Mouse (Mus musculus) urinary bladder, adult 18-20 months (tissue): ENCODE measurements around the gene Vstm4.
A peak's percentile ranks its signal among the peaks of the same experiment; 100 is the strongest.

Experiments used
- DNase-seq, 2 experiments: peaks; one replicate each; pipeline ENCODE4 v3.0.0; 2022; ENCODE audit warnings: low spot score in 2 of 2, mixed read lengths in 2 of 2

The Vstm4 gene

GRCm38 (mm10) chr14:32856681-32857328 is at the start of gene Vstm4:
Gene Vstm4, plus strand, starts transcription at chr14:32856756.
- peak; percentile 35 to 62 for DNase-seq

GRCm38 (mm10) chr14:32810111-32810510 is 46.4 kb upstream of the Vstm4 start:
- DNase-seq: no peak

DNA sequence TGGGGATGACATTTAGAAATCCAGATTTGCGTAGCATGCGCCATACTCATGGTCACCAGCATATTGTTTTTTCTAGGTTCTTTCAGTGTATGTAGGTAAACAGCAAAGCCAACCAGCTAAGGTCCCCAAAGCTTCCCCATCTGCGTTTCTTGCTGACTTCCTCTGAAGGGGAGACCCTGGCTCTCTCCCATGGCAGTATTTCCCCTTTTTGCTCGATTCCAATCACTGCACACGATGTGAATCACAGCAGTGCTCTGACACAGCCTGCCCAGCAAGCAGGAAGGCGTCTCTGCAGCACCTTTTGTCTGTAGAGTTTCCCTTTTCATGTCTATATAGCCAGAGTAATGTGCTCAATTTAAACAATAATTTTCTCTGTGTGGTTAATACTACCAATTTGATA is 44.1 kb upstream of the Vstm4 start:
- DNase-seq: no peak

DNA sequence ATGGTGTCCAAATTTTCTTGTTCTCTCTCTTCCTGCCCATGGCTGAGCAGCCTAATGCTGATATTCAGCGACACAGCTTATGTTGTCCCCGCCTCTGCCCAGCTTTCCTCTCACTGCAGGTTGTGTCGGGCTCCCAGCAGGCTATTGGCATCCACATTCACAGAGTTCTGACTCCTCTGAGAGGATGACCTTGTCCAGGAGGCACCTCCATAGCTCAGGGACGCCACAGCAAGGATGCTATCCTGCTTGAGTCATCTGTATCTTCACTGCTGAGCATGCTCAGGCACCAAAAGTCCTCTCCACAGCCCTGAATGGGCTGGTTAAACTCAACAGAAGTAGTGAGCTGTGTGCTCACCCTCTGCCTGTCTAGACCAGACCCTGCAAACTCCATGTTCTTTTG is 41.6 kb upstream of the Vstm4 start:
- DNase-seq: no peak

GRCm38 (mm10) chr14:32816533-32816932 is 40.0 kb upstream of the Vstm4 start:
- no peak for DNase-seq

GRCm38 (mm10) chr14:32817258-32817657 is 39.3 kb upstream of the Vstm4 start:
- no peak for DNase-seq

DNA sequence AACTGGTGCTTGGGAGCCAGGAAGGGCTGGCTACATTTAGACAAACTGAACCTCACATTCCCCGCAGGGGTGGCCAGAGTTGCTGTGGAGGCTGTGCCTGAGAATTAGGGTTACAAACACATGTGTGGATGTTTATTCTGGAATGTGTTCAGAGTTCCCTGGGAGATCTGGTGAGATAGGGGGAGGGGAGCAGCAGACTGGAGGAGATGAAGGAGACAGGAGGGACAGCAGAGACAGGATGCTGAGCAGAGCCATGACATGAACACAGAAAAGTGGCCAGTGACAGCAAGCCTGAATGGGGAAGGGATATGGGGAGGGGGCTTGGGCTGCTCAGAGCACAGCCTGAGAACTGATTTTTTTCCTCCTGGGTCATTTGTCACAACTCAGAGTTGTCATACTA is 37.3 kb upstream of the Vstm4 start:
- no peak for DNase-seq

DNA sequence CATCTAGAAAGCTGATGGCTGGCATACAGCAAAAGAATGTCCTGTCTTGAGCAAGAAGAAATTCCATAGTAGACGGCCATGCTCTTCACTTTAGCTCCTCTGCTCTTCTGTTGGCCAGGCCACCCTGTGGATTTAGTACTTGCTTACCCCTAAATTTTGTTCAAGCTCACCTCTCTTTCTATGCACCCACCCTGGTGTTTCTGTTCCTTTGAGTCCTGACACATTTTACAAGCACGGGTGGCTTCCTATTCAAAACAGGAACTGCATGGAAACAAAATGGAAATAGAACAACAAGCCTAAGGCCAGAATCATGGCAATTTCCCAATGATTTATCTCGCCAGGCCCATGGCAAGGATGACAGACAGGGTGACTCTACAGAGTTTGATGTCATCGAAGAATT is 33.7 kb upstream of the Vstm4 start:
- DNase-seq: no peak

GRCm38 (mm10) chr14:32823861-32824260 is 32.7 kb upstream of the Vstm4 start:
- DNase-seq: no peak

GRCm38 (mm10) chr14:32824267-32825150 is 32.0 kb upstream of the Vstm4 start:
- no peak for DNase-seq

GRCm38 (mm10) chr14:32825426-32826032 is 31.0 kb upstream of the Vstm4 start:
- peak in 1 of 2 experiments; percentile 37 for DNase-seq

GRCm38 (mm10) chr14:32827165-32827564 is 29.4 kb upstream of the Vstm4 start:
- DNase-seq: peak in 1 of 2 experiments; percentile 50

DNA sequence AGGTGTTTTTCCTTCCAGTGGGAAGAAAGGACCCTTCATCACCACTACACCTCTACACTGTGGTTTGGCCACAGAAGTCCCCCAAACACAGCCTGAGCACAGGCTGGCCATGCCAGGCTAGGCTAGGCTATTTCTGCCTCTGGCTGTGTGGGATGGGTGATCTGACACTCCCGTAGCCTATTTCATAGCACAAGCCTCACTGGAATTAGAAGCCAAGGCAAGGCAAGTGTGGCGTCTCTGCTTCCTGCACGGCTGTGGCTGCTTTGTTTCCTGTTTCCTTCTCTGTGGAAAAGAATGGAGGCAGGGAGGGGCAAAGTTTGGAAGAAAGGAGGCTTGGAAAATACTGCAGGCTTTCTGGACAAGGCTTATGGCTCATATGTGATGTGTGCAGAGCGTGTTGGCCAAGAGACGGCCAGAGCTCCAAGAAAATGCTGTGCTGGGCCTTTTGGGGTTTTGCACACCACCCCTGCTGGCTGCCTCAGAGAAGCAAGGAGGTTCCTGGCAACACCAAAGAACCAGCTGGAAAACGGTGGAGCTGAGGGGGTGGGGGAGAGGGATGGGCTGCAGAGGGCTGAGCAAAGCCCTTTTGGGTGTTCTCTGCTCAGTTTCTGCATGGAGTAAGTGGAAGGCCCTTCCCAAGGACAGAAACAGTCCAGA is 28.4 kb upstream of the Vstm4 start:
- peak in 1 of 2 experiments; percentile 68 for DNase-seq

- DNase-seq: no peak
These were observed 22.7 kb upstream of the Vstm4 start, which contains the start of gene Fam170b for GRCm38 (mm10) chr14:32833847-32834246. Gene Fam170b, plus strand, starts transcription at chr14:32833962.

GRCm38 (mm10) chr14:32835181-32835580 is 21.4 kb upstream of the Vstm4 start:
- DNase-seq: no peak

DNA sequence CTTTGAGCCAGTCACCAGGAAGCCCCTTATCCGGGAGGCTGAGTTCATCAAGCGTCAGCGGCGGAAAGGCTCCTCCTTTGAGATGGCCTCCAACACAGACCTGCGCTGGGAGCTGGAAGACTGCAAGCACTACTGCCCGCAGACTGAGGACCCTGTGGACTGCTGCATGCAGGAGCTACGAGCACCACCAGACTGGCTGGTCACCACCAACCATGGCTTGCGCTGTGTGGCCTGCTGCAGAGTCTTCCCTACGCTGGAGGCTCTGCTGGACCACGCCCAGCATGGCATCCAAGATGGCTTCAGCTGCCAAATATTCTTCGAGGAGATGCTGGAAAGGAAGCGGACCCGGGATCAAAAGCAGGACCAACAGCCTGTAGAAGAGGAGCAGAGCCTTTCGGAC is 21.0 kb upstream of the Vstm4 start:
- DNase-seq: no peak

DNA sequence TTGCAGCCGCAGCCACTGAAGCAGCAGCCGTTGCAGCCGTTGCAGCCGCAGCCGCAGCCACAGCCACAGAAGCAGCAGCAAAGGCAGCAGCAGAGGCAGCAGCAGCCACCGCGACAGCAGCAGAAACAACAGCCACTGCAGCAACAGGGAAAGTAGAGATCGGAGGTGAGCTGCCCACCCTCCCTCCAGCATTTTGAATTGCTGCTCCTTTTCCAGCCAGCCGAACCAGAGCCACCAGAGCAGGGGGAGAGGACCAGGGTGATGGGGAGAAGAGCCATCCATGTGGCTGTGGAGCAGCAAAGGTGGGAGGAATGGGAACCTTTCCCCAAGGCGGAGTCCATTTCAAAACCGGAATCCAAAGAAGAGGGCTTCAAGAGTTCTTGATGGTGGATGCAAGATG is 20.4 kb upstream of the Vstm4 start:
- DNase-seq: no peak

DNA sequence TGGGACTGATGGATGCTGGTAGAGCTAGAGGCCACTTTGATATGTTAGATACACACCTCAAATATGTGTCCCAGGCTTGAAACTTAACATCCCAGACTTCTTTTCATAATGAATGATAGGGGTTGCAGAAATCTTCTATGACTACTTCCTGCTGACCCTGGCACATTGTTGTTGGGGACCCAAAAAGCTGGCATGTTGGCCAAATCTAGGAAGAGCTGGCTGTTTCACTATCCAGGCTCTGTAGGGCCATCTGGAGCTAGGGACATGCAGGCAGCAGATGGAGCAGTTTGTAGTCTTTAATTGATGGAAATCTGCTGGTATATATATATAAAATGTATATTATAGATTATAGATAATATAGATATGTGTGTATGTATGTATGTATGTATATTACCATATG is 14.5 kb upstream of the Vstm4 start:
- no peak for DNase-seq

DNA sequence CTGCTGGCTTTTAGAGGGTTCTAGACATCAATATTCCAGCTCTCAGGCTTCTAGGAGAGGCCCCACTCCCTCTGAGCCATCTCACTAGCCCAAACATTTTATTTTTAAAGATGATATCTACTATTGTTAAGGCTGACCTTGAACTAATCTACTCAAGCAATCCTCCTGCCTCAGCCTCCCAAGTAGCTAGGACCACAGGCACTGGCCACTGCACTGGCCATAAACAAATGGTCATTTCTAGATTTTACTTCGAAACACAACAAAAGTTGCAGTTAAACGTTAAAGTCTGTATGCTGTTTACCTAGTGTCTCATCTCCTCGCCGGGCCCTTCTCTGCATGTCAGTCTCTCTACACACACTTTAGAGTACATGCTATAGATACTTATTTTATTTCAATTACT is 2.5 kb upstream of the Vstm4 start:
- DNase-seq: no peak

DNA sequence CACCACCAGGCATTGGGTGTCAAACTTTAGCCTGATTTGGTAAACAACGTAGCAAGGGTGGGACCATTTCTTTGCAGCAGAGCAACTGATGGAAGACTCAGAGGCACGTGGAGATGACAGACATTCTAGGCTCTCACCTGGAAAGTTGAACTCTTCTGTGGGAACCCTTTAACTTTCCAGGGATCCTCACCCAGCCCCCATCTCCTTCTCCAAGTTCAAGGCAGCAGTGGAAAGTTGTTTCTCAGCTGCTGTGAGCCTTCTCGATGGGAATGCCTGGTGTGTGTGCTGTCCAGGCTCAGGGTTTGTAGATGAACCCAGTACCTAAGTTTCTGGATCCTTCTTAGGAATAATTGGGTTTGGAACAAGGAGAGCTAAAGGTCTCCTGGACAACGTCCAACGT is 310 bp upstream of the Vstm4 start:
- DNase-seq: no peak

GRCm38 (mm10) chr14:32858361-32858760 is 1.8 kb downstream of the Vstm4 start:
- DNase-seq: no peak

DNA sequence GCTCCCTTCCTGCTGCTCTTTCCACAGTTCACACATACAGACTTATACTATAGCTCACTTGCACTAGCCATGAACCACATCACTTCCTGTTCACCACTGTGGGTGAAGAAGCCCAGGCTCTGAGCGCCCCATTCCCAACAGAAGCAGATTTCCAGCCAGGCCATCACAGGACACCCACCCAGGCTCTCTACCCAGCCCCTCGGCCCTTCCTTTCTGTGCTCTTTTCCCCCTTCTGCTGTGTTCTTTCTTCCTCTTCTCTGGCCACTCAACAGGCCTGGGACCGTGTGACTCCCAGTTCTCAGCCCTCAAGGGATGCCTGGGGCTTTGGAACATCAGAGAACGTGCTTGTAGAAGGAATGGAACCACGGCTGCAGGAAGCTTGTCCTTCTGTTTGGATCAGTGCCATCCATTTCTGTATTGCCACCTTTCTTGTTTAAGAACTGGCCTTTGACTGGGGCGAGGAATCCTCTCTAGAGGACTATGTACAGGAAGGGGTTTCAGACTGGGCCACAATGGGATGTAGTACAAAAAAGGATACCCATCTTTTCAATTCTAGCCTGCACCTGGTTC is 2.5 kb downstream of the Vstm4 start:
- no peak for DNase-seq
